Mouse (Mus musculus): ENCODE measurements around the gene a. TPM values are rescaled to one million over a fixed set of nuclear protein-coding genes. Genes with fewer than 3 reads are reported as not detected.
A peak's percentile ranks its signal among the peaks of the same experiment; 100 is the strongest.
"Not testable (repeated sequence)": the region's sequence is repeated elsewhere in the genome, so short reads cannot be mapped to it uniquely, and the experiment has no call there.

Gene a
- total and polyA plus RNA-seq, 3 experiments, result 0.44 TPM; not detected in 2

DNA sequence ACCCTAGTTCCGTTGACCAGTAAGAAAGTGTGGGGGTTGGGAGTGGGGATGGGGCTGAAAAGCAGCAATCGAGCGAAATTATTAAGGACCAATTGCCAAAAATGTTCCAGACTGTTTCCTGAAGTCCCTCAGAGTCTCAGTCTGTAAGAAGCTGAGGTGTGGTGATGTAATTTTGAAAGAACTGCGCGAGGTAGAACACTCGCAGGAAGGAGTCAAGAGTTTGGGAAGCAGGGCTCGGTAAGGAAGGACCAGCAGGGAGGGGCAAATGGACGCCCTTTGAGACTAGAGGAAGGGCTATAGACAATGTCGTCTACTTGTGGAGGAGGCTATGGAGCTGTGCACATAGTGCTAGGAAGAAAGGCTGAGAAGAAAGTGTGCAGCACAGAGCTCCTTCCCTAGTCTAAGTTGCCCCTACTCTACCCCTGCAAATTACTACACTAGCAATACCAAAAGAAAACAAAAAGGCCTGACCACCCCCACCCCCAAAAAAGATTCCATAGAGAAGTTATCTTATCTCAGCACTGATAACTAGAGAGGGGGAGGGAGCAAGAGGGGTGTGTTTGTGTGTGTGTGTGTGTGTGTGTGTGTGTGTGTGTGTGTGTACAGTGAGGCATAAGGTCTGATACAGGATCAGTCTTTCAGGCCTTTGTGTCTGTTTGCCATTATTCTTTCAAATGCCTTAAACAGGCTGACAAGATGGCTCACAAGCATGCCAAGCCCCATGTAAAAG lies 260.6 kb downstream of the a start:
- no peak for DNase-seq (ENCODE audit: low spot score)
- peaks cover 29% of the 10 kb centered on the region for H3K4me1 ChIP-seq (ENCODE audit: insufficient read depth, low read depth, low read length)

GRCm38 (mm10) chr2:155052681-155053080 lies 261.5 kb downstream of the a start:
- Histone ChIP-seq H3K4me3 (ENCODE audit: low read depth, low read length) (no peak overlapping the region), H3K4me1 (ENCODE audit: insufficient read depth, low read depth, low read length) (peaks cover 29% of the 10 kb centered on the region), H3K36me3 (replicated peaks) (no peaks in the 10 kb centered on the region), H3K9me3 (replicated peaks) (no peaks in the 10 kb centered on the region), H3K27me3 (ENCODE audit: insufficient read depth, low read length) (peaks cover 4% of the 10 kb centered on the region; the same call in 1 of the 2 replicates)
- ATAC-seq (ENCODE audit: extremely low read depth, insufficient number of reproducible peaks, low FRiP score, poor library complexity, severe bottlenecking), result no peak
- no peak for DNase-seq (ENCODE audit: low spot score)
- no peak for TF ChIP-seq GATA2 (IDR thresholded peaks at IDR 0.05; ENCODE audit: borderline replicate concordance, low read depth, low read length)
- no peak for TF ChIP-seq POLR2AphosphoS5 (IDR thresholded peaks at IDR 0.05; ENCODE audit: insufficient replicate concordance, low read depth, low read length)
- TF ChIP-seq GATA1 (IDR thresholded peaks at IDR 0.05; ENCODE audit: borderline replicate concordance, low read length), result no peak
- TF ChIP-seq TAL1 (conservative IDR thresholded peaks at IDR 0.05; ENCODE audit: low read depth, low read length), result no peak
- no peak for TF ChIP-seq CTCF (IDR thresholded peaks at IDR 0.05; ENCODE audit: low read depth, low read length)

More for the DNA sequence above, 260.6 kb downstream of the a start:
- ATAC-seq (ENCODE audit: extremely low read depth, insufficient number of reproducible peaks, low FRiP score, poor library complexity, severe bottlenecking), result no peak
- Histone ChIP-seq H3K9me3 (replicated peaks) (no peaks in the 10 kb centered on the region), H3K27me3 (ENCODE audit: insufficient read depth, low read length) (peaks cover 4% of the 10 kb centered on the region; the same call in 1 of the 2 replicates), H3K36me3 (replicated peaks) (no peaks in the 10 kb centered on the region), H3K4me3 (ENCODE audit: low read depth, low read length) (peak overlapping the region; percentile 77; the same call in 1 of the 2 replicates)
- TF ChIP-seq POLR2AphosphoS5 (IDR thresholded peaks at IDR 0.05; ENCODE audit: insufficient replicate concordance, low read depth, low read length) (no peak), TAL1 (conservative IDR thresholded peaks at IDR 0.05; ENCODE audit: low read depth, low read length) (no peak), GATA1 (IDR thresholded peaks at IDR 0.05; ENCODE audit: borderline replicate concordance, low read length) (no peak), GATA2 (IDR thresholded peaks at IDR 0.05; ENCODE audit: borderline replicate concordance, low read depth, low read length) (no peak), CTCF (IDR thresholded peaks at IDR 0.05; ENCODE audit: low read depth, low read length) (no peak)

- not testable (repeated sequence) for ATAC-seq (ENCODE audit: extremely low read depth, insufficient number of reproducible peaks, low FRiP score, poor library complexity, severe bottlenecking); H3K36me3 ChIP-seq (replicated peaks); H3K27me3 ChIP-seq (ENCODE audit: insufficient read depth, low read length); H3K9me3 ChIP-seq (replicated peaks); DNase-seq (ENCODE audit: low spot score); H3K4me3 ChIP-seq (ENCODE audit: low read depth, low read length)
- H3K4me1 ChIP-seq (ENCODE audit: insufficient read depth, low read depth, low read length), result peaks cover 29% of the 10 kb centered on the region
Observed at GRCm38 (mm10) chr2:155053512-155053911, 262.3 kb downstream of the a start.

DNA sequence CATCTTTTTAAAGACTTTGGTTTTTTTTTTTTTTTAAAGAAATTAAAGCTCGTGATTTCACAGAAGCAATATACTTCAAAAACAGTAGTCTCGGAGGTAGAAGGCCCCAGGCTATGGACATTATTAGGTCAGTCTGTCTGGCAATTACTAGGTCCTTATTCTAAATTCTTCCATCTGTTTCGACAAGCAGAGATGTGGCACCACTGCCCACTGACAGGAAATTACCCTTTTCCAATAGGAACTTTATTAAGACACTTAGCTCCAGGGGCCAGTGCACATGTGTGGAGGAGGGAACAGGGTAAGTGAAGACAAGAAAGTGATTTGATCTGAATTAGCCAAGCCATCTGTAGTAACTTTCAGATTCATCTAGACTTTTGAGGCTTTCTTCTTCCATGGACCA lies 263.5 kb downstream of the a start:
- Histone ChIP-seq H3K9me3 (replicated peaks) (no peaks in the 10 kb centered on the region), H3K27me3 (ENCODE audit: insufficient read depth, low read length) (peaks cover 4% of the 10 kb centered on the region; the same call in 1 of the 2 replicates), H3K4me1 (ENCODE audit: insufficient read depth, low read depth, low read length) (peaks cover 29% of the 10 kb centered on the region), H3K4me3 (ENCODE audit: low read depth, low read length) (no peak overlapping the region), H3K36me3 (replicated peaks) (peaks cover 8% of the 10 kb centered on the region)
- no peak for ATAC-seq (ENCODE audit: extremely low read depth, insufficient number of reproducible peaks, low FRiP score, poor library complexity, severe bottlenecking)
- TF ChIP-seq GATA2 (IDR thresholded peaks at IDR 0.05; ENCODE audit: borderline replicate concordance, low read depth, low read length) (no peak), GATA1 (IDR thresholded peaks at IDR 0.05; ENCODE audit: borderline replicate concordance, low read length) (no peak)
- DNase-seq (ENCODE audit: low spot score), result no peak

DNA sequence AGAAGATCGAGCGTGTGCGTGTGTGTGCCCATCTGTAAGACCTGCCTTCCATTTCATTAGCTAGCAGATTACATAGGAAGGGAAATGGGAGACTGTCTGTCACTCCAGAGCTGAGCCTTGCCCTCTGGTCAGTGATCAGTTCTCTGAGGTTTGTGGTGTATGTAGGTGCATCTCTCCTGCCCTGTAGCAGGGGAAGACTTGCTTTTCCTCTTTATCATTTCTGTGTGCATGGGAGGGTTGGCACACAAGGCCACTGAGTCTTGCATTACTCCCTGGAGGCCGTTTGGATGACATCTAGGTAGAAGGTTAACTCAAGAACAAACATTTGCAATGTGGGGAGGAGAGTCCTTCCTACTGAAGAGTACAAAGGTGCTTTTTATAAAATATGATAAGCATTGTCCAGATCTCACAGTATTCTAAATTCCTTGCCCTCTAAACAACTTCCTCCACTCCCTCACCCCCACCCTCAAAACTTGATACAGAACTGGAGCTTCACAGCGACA lies 264.9 kb downstream of the a start:
- peaks cover 17% of the 10 kb centered on the region for H3K36me3 ChIP-seq (replicated peaks)
- TF ChIP-seq CTCF (IDR thresholded peaks at IDR 0.05; ENCODE audit: low read depth, low read length), result no peak
- no peak for TF ChIP-seq GATA1 (IDR thresholded peaks at IDR 0.05; ENCODE audit: borderline replicate concordance, low read length)
- TF ChIP-seq GATA2 (IDR thresholded peaks at IDR 0.05; ENCODE audit: borderline replicate concordance, low read depth, low read length), result no peak
- no peak for TF ChIP-seq TAL1 (conservative IDR thresholded peaks at IDR 0.05; ENCODE audit: low read depth, low read length)
- H3K9me3 ChIP-seq (replicated peaks), result no peaks in the 10 kb centered on the region
- H3K4me3 ChIP-seq (ENCODE audit: low read depth, low read length), result no peak overlapping the region
- no peak for DNase-seq (ENCODE audit: low spot score)
- H3K4me1 ChIP-seq (ENCODE audit: insufficient read depth, low read depth, low read length), result peaks cover 19% of the 10 kb centered on the region
- ATAC-seq (ENCODE audit: extremely low read depth, insufficient number of reproducible peaks, low FRiP score, poor library complexity, severe bottlenecking), result no peak
- H3K27me3 ChIP-seq (ENCODE audit: insufficient read depth, low read length), result peaks cover 4% of the 10 kb centered on the region; the same call in 1 of the 2 replicates

DNA sequence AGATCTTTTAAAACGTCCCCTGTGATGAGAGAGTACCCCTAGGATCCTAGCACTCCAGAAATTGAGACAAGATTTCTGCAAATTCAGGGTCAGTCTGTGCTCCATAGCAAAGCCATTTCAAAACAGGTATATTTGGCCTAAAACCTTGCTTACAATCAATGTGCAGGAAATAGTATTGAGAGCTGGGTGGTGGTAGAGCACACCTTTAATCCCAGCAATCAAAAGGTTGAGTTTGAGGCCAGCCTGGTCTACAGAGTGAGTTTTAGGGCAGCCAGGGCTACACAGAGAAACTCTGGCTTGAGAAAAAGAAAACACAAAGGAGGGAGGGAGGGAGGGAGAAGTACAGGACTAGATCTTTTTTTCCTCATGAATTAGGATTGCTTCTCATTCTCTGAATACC lies 266.2 kb downstream of the a start:
- no peaks in the 10 kb centered on the region for H3K9me3 ChIP-seq (replicated peaks)
- DNase-seq (ENCODE audit: low spot score) (no peak), ATAC-seq (ENCODE audit: extremely low read depth, insufficient number of reproducible peaks, low FRiP score, poor library complexity, severe bottlenecking) (no peak)
- peaks cover 29% of the 10 kb centered on the region for H3K36me3 ChIP-seq (replicated peaks)
- peaks cover 4% of the 10 kb centered on the region; the same call in 1 of the 2 replicates for H3K27me3 ChIP-seq (ENCODE audit: insufficient read depth, low read length)
- peaks cover 9% of the 10 kb centered on the region for H3K4me1 ChIP-seq (ENCODE audit: insufficient read depth, low read depth, low read length)
- TF ChIP-seq POLR2AphosphoS5 (IDR thresholded peaks at IDR 0.05; ENCODE audit: insufficient replicate concordance, low read depth, low read length) (no peak), CTCF (IDR thresholded peaks at IDR 0.05; ENCODE audit: low read depth, low read length) (no peak), GATA2 (IDR thresholded peaks at IDR 0.05; ENCODE audit: borderline replicate concordance, low read depth, low read length) (no peak), TAL1 (conservative IDR thresholded peaks at IDR 0.05; ENCODE audit: low read depth, low read length) (no peak), GATA1 (IDR thresholded peaks at IDR 0.05; ENCODE audit: borderline replicate concordance, low read length) (no peak)
- H3K4me3 ChIP-seq (ENCODE audit: low read depth, low read length), result no peak overlapping the region

Data from G1E (cell line).